Mouse (Mus musculus) limb, embryonic 10.5 days (tissue): ENCODE measurements at regions not wholly inside any gene's neighbourhood (a gene's known extent, or its start where the extent isn't known, plus 50 kb on each side); places are given as distances from the start of the nearest gene placed in this dataset.
"Not testable (repeated sequence)": the region's sequence is repeated elsewhere in the genome, so short reads cannot be mapped to it uniquely, and the experiment has no call there.

Experiments
- DNase-seq: peaks from one replicate; pipeline ENCODE4 v3.0.0-alpha.2; 2017; ENCODE audit warnings: low spot score
- H3K27ac ChIP-seq: fragments of 300-500 bp; sonication (generic); 2 replicates; pipeline ENCODE4 v1.5.1; 2016; ENCODE audit warnings: mild to moderate bottlenecking
- H3K27me3 ChIP-seq: fragments of 300-500 bp; sonication (generic); 2 replicates; pipeline ENCODE4 v1.6.1; 2016; ENCODE audit warnings: low read depth, mild to moderate bottlenecking; ENCODE audit not compliant: poor library complexity, severe bottlenecking
- H3K36me3 ChIP-seq: fragments of 300-500 bp; sonication (generic); 2 replicates; pipeline ENCODE4 v1.6.1; 2016; ENCODE audit warnings: mild to moderate bottlenecking, moderate library complexity
- H3K4me1 ChIP-seq: fragments of 300-500 bp; sonication (generic); 2 replicates; pipeline ENCODE4 v1.6.1; 2016
- H3K4me3 ChIP-seq: fragments of 300-500 bp; sonication (generic); 2 replicates; pipeline ENCODE4 v1.5.1; 2016; ENCODE audit warnings: mild to moderate bottlenecking, moderate library complexity
- H3K9me3 ChIP-seq: fragments of 300-500 bp; sonication (generic); replicated peaks from 2 replicates; pipeline ENCODE4 v1.6.1; 2016; ENCODE audit warnings: mild to moderate bottlenecking
- WGBS: fragments of 180-500 bp; shearing (Covaris S2); methylation state at CpG from one replicate; pipeline ENCODE4 v1.1.7; 2016; 5-methylcytosine and 5-hydroxymethylcytosine counted together

GRCm38 (mm10) chr5:78075203-78075602, 667.4 kb upstream of the Igfbp7 start:
- H3K4me3 ChIP-seq = no peak overlapping the region
- no peaks in the 10 kb centered on the region for H3K9me3 ChIP-seq
- no peaks in the 10 kb centered on the region for H3K4me1 ChIP-seq
- no peak for DNase-seq
- no peaks in the 10 kb centered on the region for H3K36me3 ChIP-seq
- 77% methylated on average over 1 of the region's 1 CpGs for WGBS
- no peak overlapping the region for H3K27ac ChIP-seq
- H3K27me3 ChIP-seq = no peaks in the 10 kb centered on the region

- H3K36me3 ChIP-seq = no peaks in the 10 kb centered on the region
- no peaks in the 10 kb centered on the region for H3K9me3 ChIP-seq
- DNase-seq = no peak
- H3K4me1 ChIP-seq = no peaks in the 10 kb centered on the region
- 82% methylated on average over 4 of the region's 4 CpGs for WGBS
- no peak overlapping the region for H3K4me3 ChIP-seq
- no peaks in the 10 kb centered on the region for H3K27me3 ChIP-seq
- no peak overlapping the region for H3K27ac ChIP-seq
These were observed 624.9 kb upstream of the Igfbp7 start for GRCm38 (mm10) chr5:78032554-78033250.

- Histone ChIP-seq H3K4me1 (no peaks in the 10 kb centered on the region), H3K36me3 (no peaks in the 10 kb centered on the region), H3K27ac (no peak overlapping the region), H3K4me3 (no peak overlapping the region), H3K27me3 (no peaks in the 10 kb centered on the region), H3K9me3 (no peaks in the 10 kb centered on the region)
- 90% methylated on average over 4 of the region's 4 CpGs for WGBS
- no peak for DNase-seq
These were observed 609.7 kb upstream of the Igfbp7 start for GRCm38 (mm10) chr5:78017523-78017922.

- Histone ChIP-seq H3K27ac (no peak overlapping the region), H3K4me1 (no peaks in the 10 kb centered on the region), H3K9me3 (no peaks in the 10 kb centered on the region), H3K36me3 (no peaks in the 10 kb centered on the region), H3K4me3 (no peak overlapping the region), H3K27me3 (no peaks in the 10 kb centered on the region)
- DNase-seq = no peak
- WGBS = 85% methylated on average over 10 of the region's 10 CpGs
These were observed 578.7 kb upstream of the Igfbp7 start for GRCm38 (mm10) chr5:77986449-77987047.

- no peak overlapping the region for H3K27ac ChIP-seq
- DNase-seq = no peak
- H3K4me3 ChIP-seq = no peak overlapping the region
- H3K36me3 ChIP-seq = no peaks in the 10 kb centered on the region
- WGBS = 77% methylated on average over 1 of the region's 1 CpGs
- no peaks in the 10 kb centered on the region for H3K4me1 ChIP-seq
- H3K9me3 ChIP-seq = no peaks in the 10 kb centered on the region
- no peaks in the 10 kb centered on the region for H3K27me3 ChIP-seq
These were observed 577.4 kb upstream of the Igfbp7 start for GRCm38 (mm10) chr5:77985269-77985668.

- not testable (repeated sequence) for H3K27ac ChIP-seq, DNase-seq, H3K27me3 ChIP-seq, H3K9me3 ChIP-seq, H3K36me3 ChIP-seq, H3K4me1 ChIP-seq, H3K4me3 ChIP-seq
- 89% methylated on average over 4 of the region's 4 CpGs for WGBS
These were observed 532.2 kb upstream of the Igfbp7 start for GRCm38 (mm10) chr5:77940021-77940420.

GRCm38 (mm10) chr5:77931874-77932273, 524.0 kb upstream of the Igfbp7 start:
- no peaks in the 10 kb centered on the region for H3K9me3 ChIP-seq
- H3K4me1 ChIP-seq = no peaks in the 10 kb centered on the region
- H3K36me3 ChIP-seq = no peaks in the 10 kb centered on the region
- 89% methylated on average over 2 of the region's 2 CpGs for WGBS
- no peak overlapping the region for H3K27ac ChIP-seq
- no peak for DNase-seq
- H3K27me3 ChIP-seq = no peaks in the 10 kb centered on the region
- no peak overlapping the region for H3K4me3 ChIP-seq

- WGBS = 86% methylated on average over 2 of the region's 2 CpGs
- no peak overlapping the region for H3K4me3 ChIP-seq
- no peaks in the 10 kb centered on the region for H3K36me3 ChIP-seq
- H3K4me1 ChIP-seq = no peaks in the 10 kb centered on the region
- DNase-seq = no peak
- no peak overlapping the region for H3K27ac ChIP-seq
- no peaks in the 10 kb centered on the region for H3K9me3 ChIP-seq
- no peaks in the 10 kb centered on the region for H3K27me3 ChIP-seq
These were observed 513.3 kb upstream of the Igfbp7 start for GRCm38 (mm10) chr5:77921186-77921585.

- no peaks in the 10 kb centered on the region for H3K36me3 ChIP-seq
- DNase-seq = no peak
- 77% methylated on average over 7 of the region's 7 CpGs for WGBS
- no peaks in the 10 kb centered on the region for H3K27me3 ChIP-seq
- H3K27ac ChIP-seq = no peak overlapping the region
- H3K4me1 ChIP-seq = no peaks in the 10 kb centered on the region
- no peak overlapping the region for H3K4me3 ChIP-seq
- H3K9me3 ChIP-seq = no peaks in the 10 kb centered on the region
These were observed 509.3 kb upstream of the Igfbp7 start for GRCm38 (mm10) chr5:77917086-77917676.

- no peak overlapping the region for H3K4me3 ChIP-seq
- no peak overlapping the region for H3K27ac ChIP-seq
- no peaks in the 10 kb centered on the region for H3K9me3 ChIP-seq
- WGBS = 70% methylated on average over 2 of the region's 2 CpGs
- H3K4me1 ChIP-seq = no peaks in the 10 kb centered on the region
- H3K27me3 ChIP-seq = no peaks in the 10 kb centered on the region
- DNase-seq = no peak
- H3K36me3 ChIP-seq = no peaks in the 10 kb centered on the region
These were observed 508.5 kb upstream of the Igfbp7 start for GRCm38 (mm10) chr5:77916375-77916774.

GRCm38 (mm10) chr5:77909218-77909617, 501.4 kb upstream of the Igfbp7 start:
- Histone ChIP-seq H3K9me3 (no peaks in the 10 kb centered on the region), H3K27me3 (no peaks in the 10 kb centered on the region), H3K4me1 (no peaks in the 10 kb centered on the region), H3K27ac (no peak overlapping the region), H3K36me3 (no peaks in the 10 kb centered on the region), H3K4me3 (no peak overlapping the region)
- 55% methylated on average over 6 of the region's 6 CpGs for WGBS
- peak; percentile 34 for DNase-seq

GRCm38 (mm10) chr5:77892024-77892423, 484.2 kb upstream of the Igfbp7 start:
- H3K4me1 ChIP-seq, H3K36me3 ChIP-seq, H3K4me3 ChIP-seq, H3K27me3 ChIP-seq, H3K27ac ChIP-seq, H3K9me3 ChIP-seq, DNase-seq: not testable (repeated sequence)
- 95% methylated on average over 2 of the region's 2 CpGs for WGBS

- Histone ChIP-seq H3K9me3 (no peaks in the 10 kb centered on the region), H3K4me3 (no peak overlapping the region), H3K27me3 (no peaks in the 10 kb centered on the region), H3K4me1 (no peaks in the 10 kb centered on the region), H3K36me3 (no peaks in the 10 kb centered on the region), H3K27ac (no peak overlapping the region)
- DNase-seq = no peak
- 86% methylated on average over 9 of the region's 9 CpGs for WGBS
These were observed 480.7 kb upstream of the Igfbp7 start for GRCm38 (mm10) chr5:77888534-77888933.
